Mouse (Mus musculus) layer of hippocampus, postnatal 10 days (tissue): Measurements from ENCODE around the gene Ddr2. TPM values are rescaled to one million over a fixed set of nuclear protein-coding genes. Genes with fewer than 3 reads are reported as not detected.
"Not testable (repeated sequence)": the region's sequence is repeated elsewhere in the genome, so short reads cannot be mapped to it uniquely, and the experiment has no call there.

Source experiments
- DNase-seq, 2 experiments: peaks; one replicate each; pipeline ENCODE4 v3.0.0; 2021; ENCODE audit warnings: low spot score in 2 of 2
- total RNA-seq, 2 experiments: library from RNA; stranded (reverse); gene quantifications; 2 replicates each; pipeline ENCODE4 v1.2.3; 2021

Ddr2 gene
- total RNA-seq, 2 experiments from 2014 or later, result 7.4 to 7.7 TPM

GRCm38 (mm10) chr1:170043753-170044152 lies 66.8 kb downstream of the Ddr2 start:
- no peak for DNase-seq

GRCm38 (mm10) chr1:170042996-170043395 lies 67.6 kb downstream of the Ddr2 start:
- DNase-seq, result no peak

GRCm38 (mm10) chr1:170039402-170039801 lies 71.2 kb downstream of the Ddr2 start:
- DNase-seq, result no peak

- no peak for DNase-seq
Measured at GRCm38 (mm10) chr1:170035575-170035974, 75.0 kb downstream of the Ddr2 start.

GRCm38 (mm10) chr1:170034961-170035360 lies 75.6 kb downstream of the Ddr2 start:
- no peak for DNase-seq

- DNase-seq, result no peak
Measured at GRCm38 (mm10) chr1:170031656-170032055, 78.9 kb downstream of the Ddr2 start.

- DNase-seq, result no peak
Measured at GRCm38 (mm10) chr1:170014784-170015183, 95.8 kb downstream of the Ddr2 start.

GRCm38 (mm10) chr1:170010716-170011505 lies 99.7 kb downstream of the Ddr2 start:
- no peak for DNase-seq

- no peak for DNase-seq
Measured at GRCm38 (mm10) chr1:170009296-170009695, 101.3 kb downstream of the Ddr2 start.

- no peak for DNase-seq
Measured at GRCm38 (mm10) chr1:170008432-170009220, 101.9 kb downstream of the Ddr2 start.

- DNase-seq, result no peak
Measured at GRCm38 (mm10) chr1:170006516-170006915, 104.0 kb downstream of the Ddr2 start.

- no peak for DNase-seq
Measured at GRCm38 (mm10) chr1:170005297-170005696, 105.3 kb downstream of the Ddr2 start.

GRCm38 (mm10) chr1:169993901-169994300 lies 116.7 kb downstream of the Ddr2 start:
- DNase-seq, result not testable (repeated sequence)

- DNase-seq, result no peak
Measured at GRCm38 (mm10) chr1:169986166-169986565, 124.4 kb downstream of the Ddr2 start.

GRCm38 (mm10) chr1:169977621-169978020 lies 132.9 kb downstream of the Ddr2 start:
- no peak for DNase-seq

GRCm38 (mm10) chr1:169971998-169972397 lies 138.6 kb downstream of the Ddr2 start:
- no peak for DNase-seq

GRCm38 (mm10) chr1:169970936-169971335 lies 139.6 kb downstream of the Ddr2 start:
- DNase-seq, result no peak

- DNase-seq, result no peak
Measured at GRCm38 (mm10) chr1:169969516-169969886, 141.1 kb downstream of the Ddr2 start.

- DNase-seq, result peak; percentile 98
Measured at GRCm38 (mm10) chr1:169968792-169969515, 141.6 kb downstream of the Ddr2 start, which contains the start of gene Hsd17b7. TSS of gene Hsd17b7 (minus strand) at chr1:169969241.

- no peak for DNase-seq
Measured at GRCm38 (mm10) chr1:169953106-169953505, 157.5 kb downstream of the Ddr2 start.

GRCm38 (mm10) chr1:169952636-169953035 lies 157.9 kb downstream of the Ddr2 start:
- DNase-seq, result no peak

- DNase-seq, result no peak
Measured at GRCm38 (mm10) chr1:169951561-169951960, 159.0 kb downstream of the Ddr2 start.
